Mouse (Mus musculus): ENCODE measurements at regions not wholly inside any gene's neighbourhood (a gene's known extent, or its start where the extent isn't known, plus 50 kb on each side); places are given as distances from the start of the nearest gene placed in this dataset.

DNA sequence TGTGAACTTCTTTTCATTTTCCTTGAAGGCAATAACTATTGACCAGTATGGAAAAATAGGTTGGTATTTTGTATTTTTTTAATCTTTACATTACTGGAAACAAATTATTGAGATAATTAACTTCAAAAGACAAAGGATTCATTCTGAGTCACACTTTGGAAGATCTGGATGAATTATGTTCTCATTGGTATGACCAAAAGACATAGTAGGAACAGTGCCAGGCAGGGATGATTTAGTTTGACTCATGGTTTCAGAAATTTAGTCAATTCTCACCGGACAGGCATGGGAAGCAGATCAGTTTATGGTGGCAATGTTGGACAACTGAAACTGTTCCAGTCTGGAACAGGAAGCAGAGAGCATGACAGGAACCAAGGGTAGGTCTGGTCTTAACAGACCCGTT, 416.6 kb downstream of the Gria2 start:
- 75% methylated on average over 2 of the region's 2 CpGs for WGBS

DNA sequence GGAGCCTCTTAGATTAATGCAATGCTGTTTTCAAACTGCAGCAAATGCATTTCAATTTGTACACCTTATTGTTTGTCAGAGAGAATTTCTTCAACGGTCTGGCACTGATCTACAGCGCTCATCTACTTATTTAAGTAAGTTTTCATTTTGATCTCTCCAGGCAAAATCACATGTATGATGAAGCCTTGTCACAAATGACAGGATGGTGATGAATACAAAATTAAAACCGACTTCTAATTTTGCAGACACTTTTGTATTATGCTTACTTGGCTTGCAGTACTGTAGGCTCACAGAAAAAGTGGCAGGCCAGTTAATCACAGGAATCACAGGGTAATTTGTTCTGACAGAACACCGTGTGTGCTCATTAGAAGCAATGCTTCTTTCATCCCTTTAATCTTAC, 406.4 kb downstream of the Gria2 start:
- 67% methylated on average over 4 of the region's 4 CpGs for WGBS
- Histone ChIP-seq H3K27me3 (ENCODE audit: control insufficient read depth, insufficient read depth, low read length) (no peaks in the 10 kb centered on the region), H3K9me3 (ENCODE audit: control insufficient read depth, low read length) (no peaks in the 10 kb centered on the region), H3K9ac (ENCODE audit: low read length) (no peak overlapping the region), H3K4me1 (ENCODE audit: control insufficient read depth in 2 of 2, insufficient read depth in 2 of 2, low read length in 2 of 2) (no peaks in the 10 kb centered on the region), H3K4me2 (ENCODE audit: low read length) (no peak overlapping the region), H3K36me3 (ENCODE audit: control insufficient read depth, insufficient read depth, low read length) (no peaks in the 10 kb centered on the region), H3K27ac (replicated peaks in 1 of 2; ENCODE audit: control insufficient read depth in 1 of 2, insufficient read depth in 1 of 2, low read depth in 2 of 2, low read length in 2 of 2) (no peak overlapping the region), H3K4me3 (ENCODE audit: control insufficient read depth in 1 of 2, insufficient read depth in 1 of 2, low read depth in 1 of 2, low read length in 2 of 2) (no peak overlapping the region)
- no peak for ATAC-seq (ENCODE audit: insufficient number of reproducible peaks, insufficient read depth, low FRiP score, low read depth)

More for the DNA sequence above, 416.6 kb downstream of the Gria2 start:
- Histone ChIP-seq H3K9ac (ENCODE audit: low read length) (no peak overlapping the region), H3K27me3 (ENCODE audit: control insufficient read depth, insufficient read depth, low read length) (no peaks in the 10 kb centered on the region), H3K27ac (replicated peaks in 1 of 2; ENCODE audit: control insufficient read depth in 1 of 2, insufficient read depth in 1 of 2, low read depth in 2 of 2, low read length in 2 of 2) (no peak overlapping the region), H3K9me3 (ENCODE audit: control insufficient read depth, low read length) (no peaks in the 10 kb centered on the region), H3K36me3 (ENCODE audit: control insufficient read depth, insufficient read depth, low read length) (no peaks in the 10 kb centered on the region), H3K4me2 (ENCODE audit: low read length) (no peak overlapping the region), H3K4me3 (ENCODE audit: control insufficient read depth in 1 of 2, insufficient read depth in 1 of 2, low read depth in 1 of 2, low read length in 2 of 2) (no peak overlapping the region), H3K4me1 (ENCODE audit: control insufficient read depth in 2 of 2, insufficient read depth in 2 of 2, low read length in 2 of 2) (no peaks in the 10 kb centered on the region)
- no peak for ATAC-seq (ENCODE audit: insufficient number of reproducible peaks, insufficient read depth, low FRiP score, low read depth)

DNA sequence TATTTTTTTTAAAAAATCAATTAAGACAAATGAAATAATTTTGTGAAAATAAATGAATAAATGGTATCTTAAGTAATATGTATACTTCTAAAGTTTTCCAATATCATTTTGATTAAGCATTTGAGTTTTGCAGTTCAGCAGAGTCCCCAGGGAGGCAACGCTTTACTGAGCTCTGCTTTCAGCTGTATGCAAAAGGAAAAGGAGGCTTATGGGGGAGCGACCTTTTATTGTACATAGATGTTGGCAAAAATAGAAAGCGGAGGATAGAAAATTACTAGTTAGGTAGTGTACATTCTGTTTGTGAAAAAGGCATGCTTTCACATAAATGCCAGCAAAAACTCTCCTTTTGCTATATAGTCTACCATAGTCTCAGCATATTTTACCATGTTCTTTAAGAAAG, 382.2 kb downstream of the Gria2 start:
- Histone ChIP-seq H3K9me3 (ENCODE audit: control insufficient read depth, low read length) (no peaks in the 10 kb centered on the region), H3K36me3 (ENCODE audit: control insufficient read depth, insufficient read depth, low read length) (no peaks in the 10 kb centered on the region), H3K27me3 (ENCODE audit: control insufficient read depth, insufficient read depth, low read length) (no peaks in the 10 kb centered on the region), H3K4me3 (ENCODE audit: control insufficient read depth in 1 of 2, insufficient read depth in 1 of 2, low read depth in 1 of 2, low read length in 2 of 2) (no peak overlapping the region), H3K4me1 (ENCODE audit: control insufficient read depth in 2 of 2, insufficient read depth in 2 of 2, low read length in 2 of 2) (no peaks in the 10 kb centered on the region), H3K9ac (ENCODE audit: low read length) (no peak overlapping the region), H3K4me2 (ENCODE audit: low read length) (no peak overlapping the region), H3K27ac (replicated peaks in 1 of 2; ENCODE audit: control insufficient read depth in 1 of 2, insufficient read depth in 1 of 2, low read depth in 2 of 2, low read length in 2 of 2) (no peak overlapping the region)
- WGBS, result 82% methylated on average over 3 of the region's 3 CpGs
- no peak for ATAC-seq (ENCODE audit: insufficient number of reproducible peaks, insufficient read depth, low FRiP score, low read depth)

DNA sequence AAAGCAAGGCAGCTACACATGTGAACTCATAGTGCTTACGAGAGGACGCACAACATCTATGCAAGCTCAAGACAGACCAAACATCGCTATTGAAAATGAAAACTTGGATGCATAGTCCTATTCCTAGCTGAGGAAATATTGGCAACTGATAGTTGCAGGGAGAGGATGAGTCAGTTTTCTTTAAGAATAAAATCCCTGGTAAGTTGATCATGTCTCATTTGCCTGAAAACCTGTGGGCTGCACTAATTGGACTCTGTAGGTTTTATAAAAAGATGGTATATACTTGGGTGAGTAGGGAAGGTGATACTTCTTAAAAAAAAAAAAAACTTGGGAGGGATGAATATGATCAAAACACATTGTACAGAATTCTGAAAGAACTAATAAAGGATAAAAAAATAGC, 381.2 kb downstream of the Gria2 start:
- 88% methylated on average over 3 of the region's 3 CpGs for WGBS
- Histone ChIP-seq H3K9ac (ENCODE audit: low read length) (no peak overlapping the region), H3K27ac (replicated peaks in 1 of 2; ENCODE audit: control insufficient read depth in 1 of 2, insufficient read depth in 1 of 2, low read depth in 2 of 2, low read length in 2 of 2) (no peak overlapping the region), H3K4me1 (ENCODE audit: control insufficient read depth in 2 of 2, insufficient read depth in 2 of 2, low read length in 2 of 2) (no peaks in the 10 kb centered on the region), H3K4me2 (ENCODE audit: low read length) (no peak overlapping the region), H3K36me3 (ENCODE audit: control insufficient read depth, insufficient read depth, low read length) (no peaks in the 10 kb centered on the region), H3K9me3 (ENCODE audit: control insufficient read depth, low read length) (no peaks in the 10 kb centered on the region), H3K4me3 (ENCODE audit: control insufficient read depth in 1 of 2, insufficient read depth in 1 of 2, low read depth in 1 of 2, low read length in 2 of 2) (no peak overlapping the region), H3K27me3 (ENCODE audit: control insufficient read depth, insufficient read depth, low read length) (no peaks in the 10 kb centered on the region)
- no peak for ATAC-seq (ENCODE audit: insufficient number of reproducible peaks, insufficient read depth, low FRiP score, low read depth)

DNA sequence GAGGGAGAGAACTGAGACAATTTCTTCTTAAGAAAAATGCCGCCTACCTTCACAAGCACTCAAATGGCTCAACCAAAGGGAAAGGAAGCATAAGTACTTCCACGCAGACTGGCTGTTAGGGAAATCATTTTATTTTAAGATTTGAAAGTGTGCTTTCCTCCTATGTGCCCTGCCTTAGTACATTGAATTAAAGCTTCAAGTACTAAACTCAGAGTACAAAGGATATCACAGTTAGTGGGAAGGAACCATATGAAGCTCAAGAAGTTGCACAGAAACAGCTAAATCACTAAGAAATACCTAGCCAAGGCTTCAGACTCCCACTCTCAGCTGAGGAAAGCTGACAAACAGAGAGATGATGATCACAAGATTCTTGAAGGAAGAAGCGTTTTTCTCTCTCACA, 380.5 kb downstream of the Gria2 start:
- no peak overlapping the region for H3K4me2 ChIP-seq (ENCODE audit: low read length)
- H3K9ac ChIP-seq (ENCODE audit: low read length), result no peak overlapping the region
- 70% methylated on average over 3 of the region's 3 CpGs for WGBS
- no peak overlapping the region for H3K27ac ChIP-seq (replicated peaks in 1 of 2; ENCODE audit: control insufficient read depth in 1 of 2, insufficient read depth in 1 of 2, low read depth in 2 of 2, low read length in 2 of 2)
- H3K36me3 ChIP-seq (ENCODE audit: control insufficient read depth, insufficient read depth, low read length), result no peaks in the 10 kb centered on the region
- H3K9me3 ChIP-seq (ENCODE audit: control insufficient read depth, low read length), result no peaks in the 10 kb centered on the region
- no peak overlapping the region for H3K4me3 ChIP-seq (ENCODE audit: control insufficient read depth in 1 of 2, insufficient read depth in 1 of 2, low read depth in 1 of 2, low read length in 2 of 2)
- no peaks in the 10 kb centered on the region for H3K4me1 ChIP-seq (ENCODE audit: control insufficient read depth in 2 of 2, insufficient read depth in 2 of 2, low read length in 2 of 2)
- ATAC-seq (ENCODE audit: insufficient number of reproducible peaks, insufficient read depth, low FRiP score, low read depth), result no peak
- no peaks in the 10 kb centered on the region for H3K27me3 ChIP-seq (ENCODE audit: control insufficient read depth, insufficient read depth, low read length)

DNA sequence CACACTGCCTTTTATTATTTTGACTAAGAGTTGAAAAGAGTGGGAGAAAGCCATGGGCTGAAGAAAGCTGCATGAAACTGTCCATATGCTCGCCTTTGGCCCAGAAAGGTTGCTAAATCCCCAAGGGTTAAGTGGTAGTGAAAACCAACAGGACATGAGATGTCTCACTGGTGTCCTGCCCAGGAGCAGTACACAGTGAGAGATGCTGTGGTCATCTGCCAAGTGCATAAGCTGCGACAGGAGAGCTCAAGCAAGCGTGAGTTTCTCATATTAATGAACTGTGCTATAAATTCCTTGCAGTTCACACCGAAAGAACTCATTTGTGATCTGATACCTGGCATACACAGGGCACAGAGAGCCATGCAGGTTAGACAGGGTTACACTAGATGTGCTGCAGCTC, 380.0 kb downstream of the Gria2 start:
- Histone ChIP-seq H3K4me2 (ENCODE audit: low read length) (no peak overlapping the region), H3K4me1 (ENCODE audit: control insufficient read depth in 2 of 2, insufficient read depth in 2 of 2, low read length in 2 of 2) (no peaks in the 10 kb centered on the region), H3K4me3 (ENCODE audit: control insufficient read depth in 1 of 2, insufficient read depth in 1 of 2, low read depth in 1 of 2, low read length in 2 of 2) (no peak overlapping the region), H3K9ac (ENCODE audit: low read length) (no peak overlapping the region), H3K27me3 (ENCODE audit: control insufficient read depth, insufficient read depth, low read length) (no peaks in the 10 kb centered on the region), H3K36me3 (ENCODE audit: control insufficient read depth, insufficient read depth, low read length) (no peaks in the 10 kb centered on the region), H3K27ac (replicated peaks in 1 of 2; ENCODE audit: control insufficient read depth in 1 of 2, insufficient read depth in 1 of 2, low read depth in 2 of 2, low read length in 2 of 2) (no peak overlapping the region), H3K9me3 (ENCODE audit: control insufficient read depth, low read length) (no peaks in the 10 kb centered on the region)
- WGBS, result 76% methylated on average over 4 of the region's 4 CpGs
- no peak for ATAC-seq (ENCODE audit: insufficient number of reproducible peaks, insufficient read depth, low FRiP score, low read depth)
